Mouse (Mus musculus) brain, embryonic 14.5 days (tissue): ENCODE measurements at regions not wholly inside any gene's neighbourhood (a gene's known extent, or its start where the extent isn't known, plus 50 kb on each side); places are given as distances from the start of the nearest gene placed in this dataset.
"Not testable (repeated sequence)": the region's sequence is repeated elsewhere in the genome, so short reads cannot be mapped to it uniquely, and the experiment has no call there.

Experiments
- CTCF ChIP-seq: fragments of 200-500 bp; IDR thresholded peaks from 2 replicates; pipeline ENCODE4 v1.5.1; 2012; ENCODE audit warnings: inconsistent platforms, mild to moderate bottlenecking, moderate library complexity, borderline replicate concordance; ENCODE audit not compliant: insufficient read depth, insufficient read length; ENCODE audit errors: extremely low read depth
- POLR2A ChIP-seq: fragments of 200-500 bp; IDR thresholded peaks from 2 replicates; pipeline ENCODE4 v1.6.1; 2012; ENCODE audit warnings: mild to moderate bottlenecking, inconsistent platforms, borderline replicate concordance; ENCODE audit not compliant: poor library complexity, insufficient read depth, insufficient read length, severe bottlenecking; ENCODE audit errors: extremely low read depth

GRCm38 (mm10) chr1:17932108-17932810 is 213.4 kb downstream of the Crisp4 start:
- TF ChIP-seq POLR2A, CTCF: not testable (repeated sequence)
